Mouse (Mus musculus): ENCODE measurements around the gene Sec14l5. TPM values are rescaled to one million over a fixed set of nuclear protein-coding genes. Genes with fewer than 3 reads are reported as not detected.
A peak's percentile ranks its signal among the peaks of the same experiment; 100 is the strongest.

Sec14l5 gene
- polyA plus RNA-seq, 1 experiment from 2014 or later = 0.04 TPM

- Histone ChIP-seq H3K27me3 (ENCODE audit: control insufficient read depth, insufficient read depth, low read length) (no peaks in the 10 kb centered on the region), H3K4me2 (replicated peaks; ENCODE audit: low read depth) (no peak overlapping the region), H3K9ac (ENCODE audit: low read length) (no peak overlapping the region), H3K4me3 (ENCODE audit: low read depth, low read length) (no peak overlapping the region), H3K9me3 (ENCODE audit: control insufficient read depth, low read length) (no peaks in the 10 kb centered on the region), H3K4me1 (replicated peaks; ENCODE audit: control insufficient read depth, insufficient read depth) (peaks cover 5% of the 10 kb centered on the region), H3K27ac (replicated peaks) (no peak overlapping the region), H3K36me3 (ENCODE audit: control insufficient read depth, insufficient read depth, low read length) (no peaks in the 10 kb centered on the region)
- peak; percentile 6; the same call in 1 of the 2 replicates for ATAC-seq (ENCODE audit: low FRiP score, low TSS enrichment)
- TF ChIP-seq CTCF (IDR thresholded peaks at IDR 0.05; ENCODE audit: low read depth) (no peak), EP300 (optimal IDR thresholded peaks at IDR 0.05) (no peak)
- DNase-seq (ENCODE audit: low spot score) = peak; percentile 47
- WGBS = 35% methylated on average over 4 of the region's 4 CpGs
Measured at GRCm38 (mm10) chr16:5139741-5140140, 7.2 kb upstream of the Sec14l5 start.

GRCm38 (mm10) chr16:5145570-5145969, 1.3 kb upstream of the Sec14l5 start:
- no peaks in the 10 kb centered on the region for H3K36me3 ChIP-seq (ENCODE audit: control insufficient read depth, insufficient read depth, low read length)
- H3K9ac ChIP-seq (ENCODE audit: low read length) = no peak overlapping the region
- peak; percentile 86 for TF ChIP-seq CTCF (IDR thresholded peaks at IDR 0.05; ENCODE audit: low read depth)
- no peak for TF ChIP-seq EP300 (optimal IDR thresholded peaks at IDR 0.05)
- no peak overlapping the region for H3K4me3 ChIP-seq (ENCODE audit: low read depth, low read length)
- H3K4me2 ChIP-seq (replicated peaks; ENCODE audit: low read depth) = no peak overlapping the region
- H3K9me3 ChIP-seq (ENCODE audit: control insufficient read depth, low read length) = no peaks in the 10 kb centered on the region
- ATAC-seq (ENCODE audit: low FRiP score, low TSS enrichment) (peak; percentile 43; the same call in 1 of the 2 replicates), DNase-seq (ENCODE audit: low spot score) (peak; percentile 67)
- H3K4me1 ChIP-seq (replicated peaks; ENCODE audit: control insufficient read depth, insufficient read depth) = no peaks in the 10 kb centered on the region
- no peak overlapping the region for H3K27ac ChIP-seq (replicated peaks)
- H3K27me3 ChIP-seq (ENCODE audit: control insufficient read depth, insufficient read depth, low read length) = no peaks in the 10 kb centered on the region
- under 1% methylated on average over 7 of the region's 7 CpGs for WGBS

GRCm38 (mm10) chr16:5146367-5147036, 407 bp upstream of the Sec14l5 start:
- TF ChIP-seq CTCF (IDR thresholded peaks at IDR 0.05; ENCODE audit: low read depth) = no peak
- no peak for TF ChIP-seq EP300 (optimal IDR thresholded peaks at IDR 0.05)
- Histone ChIP-seq H3K4me1 (replicated peaks; ENCODE audit: control insufficient read depth, insufficient read depth) (no peaks in the 10 kb centered on the region), H3K27ac (replicated peaks) (no peak overlapping the region), H3K9me3 (ENCODE audit: control insufficient read depth, low read length) (no peaks in the 10 kb centered on the region), H3K4me3 (ENCODE audit: low read depth, low read length) (peak overlapping the region; percentile 24), H3K9ac (ENCODE audit: low read length) (no peak overlapping the region), H3K4me2 (replicated peaks; ENCODE audit: low read depth) (peak overlapping the region; percentile 54), H3K27me3 (ENCODE audit: control insufficient read depth, insufficient read depth, low read length) (no peaks in the 10 kb centered on the region), H3K36me3 (ENCODE audit: control insufficient read depth, insufficient read depth, low read length) (no peaks in the 10 kb centered on the region)
- peak; percentile 93 for ATAC-seq (ENCODE audit: low FRiP score, low TSS enrichment)
- DNase-seq (ENCODE audit: low spot score) = peak; percentile 90
- WGBS = 2% methylated on average over 26 of the region's 26 CpGs

DNA sequence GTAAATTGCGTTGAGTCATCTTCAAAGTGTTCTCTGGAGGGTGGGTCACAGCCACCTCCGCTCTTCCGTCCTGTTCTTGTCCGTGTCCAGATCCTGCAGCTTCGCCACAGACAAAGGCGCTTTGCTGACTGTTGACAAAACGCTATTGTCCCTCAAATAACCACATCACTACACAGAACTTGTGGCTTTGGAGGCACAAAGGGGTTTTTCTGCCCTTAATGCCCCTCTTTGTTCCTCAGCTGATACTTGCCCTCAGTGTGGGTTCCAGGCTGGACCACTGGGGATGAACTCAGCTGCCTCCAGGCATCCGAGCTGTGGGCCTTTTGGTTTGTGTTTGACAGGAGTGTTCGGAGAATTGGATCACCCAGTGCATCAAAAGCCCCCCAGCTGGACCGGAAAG, 3.6 kb downstream of the Sec14l5 start:
- Histone ChIP-seq H3K4me2 (replicated peaks; ENCODE audit: low read depth) (no peak overlapping the region), H3K4me1 (replicated peaks; ENCODE audit: control insufficient read depth, insufficient read depth) (no peaks in the 10 kb centered on the region), H3K4me3 (ENCODE audit: low read depth, low read length) (no peak overlapping the region), H3K9me3 (ENCODE audit: control insufficient read depth, low read length) (no peaks in the 10 kb centered on the region), H3K36me3 (ENCODE audit: control insufficient read depth, insufficient read depth, low read length) (no peaks in the 10 kb centered on the region), H3K9ac (ENCODE audit: low read length) (no peak overlapping the region), H3K27ac (replicated peaks) (no peak overlapping the region), H3K27me3 (ENCODE audit: control insufficient read depth, insufficient read depth, low read length) (no peaks in the 10 kb centered on the region)
- DNase-seq (ENCODE audit: low spot score) (no peak), ATAC-seq (ENCODE audit: low FRiP score, low TSS enrichment) (no peak)
- WGBS = 71% methylated on average over 10 of the region's 10 CpGs
- TF ChIP-seq EP300 (optimal IDR thresholded peaks at IDR 0.05) (no peak), CTCF (IDR thresholded peaks at IDR 0.05; ENCODE audit: low read depth) (no peak)

DNA sequence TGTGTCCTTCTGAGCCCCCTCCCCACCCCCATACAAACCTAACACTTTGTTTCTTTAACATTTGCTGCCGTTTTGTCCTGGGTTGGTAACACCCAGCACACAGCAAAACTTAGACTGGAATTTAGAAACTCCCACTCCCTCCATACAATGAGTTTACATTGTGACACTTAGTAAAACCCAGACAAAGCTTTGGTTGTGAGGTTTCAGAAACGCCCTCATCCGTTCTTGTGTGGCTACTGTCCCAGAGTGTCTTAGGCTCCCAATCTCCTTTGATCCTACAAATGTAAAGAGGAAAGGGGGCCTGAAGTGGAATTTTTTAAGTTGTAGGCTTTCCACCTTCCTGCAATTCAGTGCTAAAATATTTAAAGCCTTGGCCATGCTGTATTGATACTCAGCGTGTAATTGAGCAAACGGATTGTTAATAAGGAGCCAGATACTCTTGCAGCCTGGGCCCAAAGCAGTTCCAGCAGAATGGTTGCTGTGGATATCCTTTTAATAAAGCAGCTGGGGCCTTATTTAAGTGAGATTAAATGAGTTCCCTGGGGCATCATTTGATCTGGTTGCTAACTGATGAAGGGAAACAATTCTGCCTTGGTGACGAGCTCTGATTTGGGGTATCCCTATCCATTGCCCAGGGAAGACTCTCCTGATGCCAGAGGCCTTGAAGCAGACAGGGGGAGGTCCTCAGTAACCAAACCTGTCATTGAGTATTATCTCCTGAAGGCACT, 6.6 kb downstream of the Sec14l5 start:
- no peak overlapping the region for H3K4me2 ChIP-seq (replicated peaks; ENCODE audit: low read depth)
- no peaks in the 10 kb centered on the region for H3K9me3 ChIP-seq (ENCODE audit: control insufficient read depth, low read length)
- DNase-seq (ENCODE audit: low spot score) = no peak
- H3K27me3 ChIP-seq (ENCODE audit: control insufficient read depth, insufficient read depth, low read length) = no peaks in the 10 kb centered on the region
- no peak overlapping the region for H3K4me3 ChIP-seq (ENCODE audit: low read depth, low read length)
- no peak for TF ChIP-seq CTCF (IDR thresholded peaks at IDR 0.05; ENCODE audit: low read depth)
- TF ChIP-seq EP300 (optimal IDR thresholded peaks at IDR 0.05) = no peak
- ATAC-seq (ENCODE audit: low FRiP score, low TSS enrichment) = no peak
- 42% methylated on average over 6 of the region's 6 CpGs for WGBS
- H3K27ac ChIP-seq (replicated peaks) = no peak overlapping the region
- no peaks in the 10 kb centered on the region for H3K36me3 ChIP-seq (ENCODE audit: control insufficient read depth, insufficient read depth, low read length)
- no peaks in the 10 kb centered on the region for H3K4me1 ChIP-seq (replicated peaks; ENCODE audit: control insufficient read depth, insufficient read depth)
- no peak overlapping the region for H3K9ac ChIP-seq (ENCODE audit: low read length)

DNA sequence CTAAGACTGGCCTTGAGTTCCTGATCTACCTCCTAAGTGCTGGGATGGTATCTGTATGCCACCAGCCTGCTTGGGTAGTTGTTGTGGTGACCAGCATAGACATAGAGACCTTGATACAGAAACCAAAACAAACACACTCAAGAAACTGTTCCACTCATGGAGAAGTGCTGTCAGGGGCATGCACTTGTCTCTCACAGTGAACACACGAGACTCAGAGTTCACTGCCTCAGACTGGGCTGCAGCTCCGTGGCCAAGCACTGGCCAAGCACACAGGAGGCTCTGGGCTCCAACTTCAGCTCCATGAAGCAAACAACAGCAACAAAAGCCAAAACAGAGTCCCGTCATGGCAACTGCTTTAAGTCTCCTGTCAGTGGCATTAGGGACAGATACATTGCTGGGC, 8.1 kb downstream of the Sec14l5 start:
- ATAC-seq (ENCODE audit: low FRiP score, low TSS enrichment) = no peak
- no peak for DNase-seq (ENCODE audit: low spot score)
- no peak overlapping the region for H3K27ac ChIP-seq (replicated peaks)

More for the DNA sequence above, 8.1 kb downstream of the Sec14l5 start:
- Histone ChIP-seq H3K9ac (ENCODE audit: low read length) (no peak overlapping the region), H3K4me2 (replicated peaks; ENCODE audit: low read depth) (no peak overlapping the region), H3K9me3 (ENCODE audit: control insufficient read depth, low read length) (no peaks in the 10 kb centered on the region), H3K27me3 (ENCODE audit: control insufficient read depth, insufficient read depth, low read length) (no peaks in the 10 kb centered on the region), H3K36me3 (ENCODE audit: control insufficient read depth, insufficient read depth, low read length) (no peaks in the 10 kb centered on the region), H3K4me1 (replicated peaks; ENCODE audit: control insufficient read depth, insufficient read depth) (no peaks in the 10 kb centered on the region), H3K4me3 (ENCODE audit: low read depth, low read length) (no peak overlapping the region)
- WGBS = 56% methylated on average over 3 of the region's 3 CpGs
- TF ChIP-seq EP300 (optimal IDR thresholded peaks at IDR 0.05) (no peak), CTCF (IDR thresholded peaks at IDR 0.05; ENCODE audit: low read depth) (no peak)

Data from stomach, postnatal 0 days (tissue).